Mouse (Mus musculus) heart, postnatal 0 days (tissue): ENCODE measurements at regions not wholly inside any gene's neighbourhood (a gene's known extent, or its start where the extent isn't known, plus 50 kb on each side); places are given as distances from the start of the nearest gene placed in this dataset.

Experiments
- ATAC-seq: fragments of 200-750 bp; cut with Nextera tagmentation; 2 replicates; pipeline ENCODE4 v1.8.0; 2017; ENCODE audit warnings: low read depth, moderate number of reproducible peaks, moderate library complexity; ENCODE audit not compliant: insufficient read depth
- DNase-seq: peaks from one replicate; pipeline ENCODE4 v3.0.0-alpha.2; 2016; ENCODE audit warnings: low spot score
- H3K27ac ChIP-seq: fragments of 300-500 bp; sonication (generic); 2 replicates; pipeline ENCODE4 v1.5.1; 2014; ENCODE audit warnings: low read depth, mild to moderate bottlenecking
- H3K27me3 ChIP-seq: fragments of 300-500 bp; sonication (generic); 2 replicates; pipeline ENCODE4 v1.6.1; 2014; ENCODE audit warnings: low read length, mixed read lengths; ENCODE audit not compliant: control insufficient read depth, insufficient read depth
- H3K36me3 ChIP-seq: fragments of 300-500 bp; sonication (generic); replicated peaks from 2 replicates; pipeline ENCODE4 v1.6.1; 2014; ENCODE audit warnings: low read length, mixed read lengths; ENCODE audit not compliant: control insufficient read depth, insufficient read depth
- H3K4me1 ChIP-seq: fragments of 300-500 bp; sonication (generic); 2 replicates; pipeline ENCODE4 v1.6.1; 2014; ENCODE audit warnings: antibody characterized with exemption; ENCODE audit not compliant: control insufficient read depth, insufficient read depth
- H3K4me2 ChIP-seq: fragments of 300-500 bp; sonication (generic); 2 replicates; pipeline ENCODE4 v1.6.1; 2014; ENCODE audit warnings: low read depth, mild to moderate bottlenecking, low read length, moderate library complexity
- H3K4me3 ChIP-seq: fragments of 300-500 bp; sonication (generic); 2 replicates; pipeline ENCODE4 v1.5.1; 2014; ENCODE audit warnings: low read depth, low read length
- H3K9ac ChIP-seq: fragments of 300-500 bp; sonication (generic); replicated peaks from 2 replicates; pipeline ENCODE4 v1.6.1; 2014; ENCODE audit warnings: low read depth, low read length, mixed read lengths
- H3K9me3 ChIP-seq: fragments of 300-500 bp; sonication (generic); replicated peaks from 2 replicates; pipeline ENCODE4 v1.6.1; 2016; ENCODE audit warnings: low read length; ENCODE audit not compliant: control insufficient read depth
- CTCF ChIP-seq: IDR thresholded peaks from 2 replicates; pipeline ENCODE4 v1.5.1; 2016; ENCODE audit warnings: antibody characterized with exemption, control low read depth, low read depth
- EP300 ChIP-seq: IDR thresholded peaks from 2 replicates; pipeline ENCODE4 v1.6.1; 2016; ENCODE audit warnings: antibody characterized with exemption, low read depth
- WGBS: fragments of 180-500 bp; shearing (Covaris S2); extraction: QIAGEN DNeasy Blood & Tissue Kit; methylation state at CpG from one replicate; pipeline ENCODE4 v1.1.7; 2014; 5-methylcytosine and 5-hydroxymethylcytosine counted together

- H3K9me3 ChIP-seq, result no peaks in the 10 kb centered on the region
- no peak overlapping the region for H3K4me3 ChIP-seq
- no peaks in the 10 kb centered on the region for H3K36me3 ChIP-seq
- peaks cover 16% of the 10 kb centered on the region for H3K4me1 ChIP-seq
- no peak overlapping the region for H3K4me2 ChIP-seq
- H3K27ac ChIP-seq, result no peak overlapping the region
- DNase-seq, result no peak
- no peaks in the 10 kb centered on the region for H3K27me3 ChIP-seq
- TF ChIP-seq EP300 (no peak), CTCF (no peak)
- ATAC-seq, result no peak
- H3K9ac ChIP-seq, result no peak overlapping the region
- WGBS, result 57% methylated on average over 8 of the region's 8 CpGs
These were observed 129.7 kb upstream of the Jade1 start for GRCm38 (mm10) chr3:41425863-41426262.

GRCm38 (mm10) chr3:41424142-41424939 lies 131.2 kb upstream of the Jade1 start:
- no peak overlapping the region for H3K27ac ChIP-seq
- no peak overlapping the region for H3K4me2 ChIP-seq
- no peak overlapping the region for H3K4me3 ChIP-seq
- peaks cover 9% of the 10 kb centered on the region; the same call in 1 of the 2 replicates for H3K4me1 ChIP-seq
- no peaks in the 10 kb centered on the region for H3K36me3 ChIP-seq
- 35% methylated on average over 10 of the region's 10 CpGs for WGBS
- DNase-seq (no peak), ATAC-seq (no peak)
- no peaks in the 10 kb centered on the region for H3K27me3 ChIP-seq
- H3K9ac ChIP-seq, result no peak overlapping the region
- TF ChIP-seq CTCF, result no peak
- TF ChIP-seq EP300, result no peak
- H3K9me3 ChIP-seq, result no peaks in the 10 kb centered on the region

DNA sequence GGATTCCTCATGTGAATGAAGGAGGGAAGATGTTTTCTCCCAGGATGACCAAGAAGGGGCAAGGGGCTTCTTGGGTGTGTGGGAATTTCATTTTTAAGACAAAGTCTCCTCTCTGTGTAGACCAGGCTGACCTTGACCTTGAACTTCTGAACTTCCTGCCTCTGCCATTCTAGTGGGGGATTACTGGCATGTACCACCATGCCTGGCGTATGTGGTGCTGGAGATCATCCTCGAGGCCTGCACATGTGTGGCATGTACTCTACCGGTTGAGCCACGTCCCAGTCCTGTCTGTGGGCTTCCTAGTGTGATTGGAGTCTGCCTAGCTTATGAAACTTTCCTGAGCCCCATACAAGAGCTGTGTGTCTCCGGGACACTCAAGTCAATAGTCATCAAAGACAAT lies 131.9 kb upstream of the Jade1 start:
- ATAC-seq, result no peak
- Histone ChIP-seq H3K9ac (no peak overlapping the region), H3K36me3 (no peaks in the 10 kb centered on the region), H3K27ac (no peak overlapping the region), H3K27me3 (no peaks in the 10 kb centered on the region), H3K9me3 (no peaks in the 10 kb centered on the region), H3K4me2 (no peak overlapping the region), H3K4me1 (peaks cover 9% of the 10 kb centered on the region; the same call in 1 of the 2 replicates), H3K4me3 (no peak overlapping the region)
- DNase-seq, result no peak
- TF ChIP-seq EP300, result no peak
- no peak for TF ChIP-seq CTCF
- WGBS, result 71% methylated on average over 5 of the region's 5 CpGs

DNA sequence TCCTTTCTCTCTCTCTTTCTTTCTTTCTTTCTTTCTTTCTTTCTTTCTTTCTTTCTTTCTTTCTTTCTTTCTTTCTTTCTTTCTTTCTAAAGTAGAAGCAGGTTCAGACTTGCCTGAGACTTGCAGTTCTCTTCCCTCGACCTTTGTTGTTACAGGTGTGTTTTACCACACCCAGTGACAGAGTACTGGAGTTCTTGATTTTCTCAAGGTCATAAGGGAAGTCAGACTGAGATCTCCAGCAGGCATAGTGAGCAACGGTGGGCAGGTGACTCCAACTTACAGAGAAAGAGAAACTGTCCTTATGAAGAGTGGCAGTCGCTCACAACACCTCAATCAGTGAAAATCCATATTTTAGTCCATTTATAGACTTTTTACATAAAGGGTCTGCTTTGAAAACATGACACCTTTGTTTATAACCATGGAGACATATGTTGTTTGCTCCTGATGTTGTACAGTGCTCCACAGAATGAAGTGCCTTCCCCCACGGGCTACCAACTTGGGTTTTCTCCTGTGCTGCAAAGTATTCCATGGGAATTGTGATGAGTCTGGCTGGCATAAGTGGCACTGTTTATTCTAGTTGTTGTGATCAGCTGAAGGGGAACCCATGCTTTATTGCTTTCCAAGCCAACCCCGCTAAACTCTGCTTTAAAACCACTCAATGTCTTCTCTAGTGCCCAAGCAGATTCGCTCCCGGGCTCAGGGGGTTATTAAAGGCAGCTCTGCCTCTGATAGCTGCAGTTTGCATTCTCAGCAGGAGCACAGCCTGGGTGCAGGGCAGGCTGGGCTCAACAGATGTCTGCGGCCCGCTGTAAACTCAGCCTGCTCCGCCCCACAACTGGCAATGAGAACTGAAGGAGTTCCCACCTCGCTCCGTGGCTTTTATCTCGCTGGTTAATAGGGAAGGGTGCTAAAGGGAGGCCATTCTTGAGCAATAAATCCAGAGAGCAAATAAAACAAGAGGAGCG lies 132.6 kb upstream of the Jade1 start:
- peaks cover 9% of the 10 kb centered on the region; the same call in 1 of the 2 replicates for H3K4me1 ChIP-seq
- 33% methylated on average over 14 of the region's 14 CpGs for WGBS
- no peak overlapping the region for H3K27ac ChIP-seq
- no peaks in the 10 kb centered on the region for H3K36me3 ChIP-seq
- DNase-seq (no peak), ATAC-seq (0 out of 2 replicates have a peak, but pooled peaks have one; percentile 39)
- TF ChIP-seq EP300 (no peak), CTCF (no peak)
- no peak overlapping the region for H3K4me2 ChIP-seq
- no peak overlapping the region for H3K9ac ChIP-seq
- H3K27me3 ChIP-seq, result no peaks in the 10 kb centered on the region
- H3K4me3 ChIP-seq, result no peak overlapping the region
- H3K9me3 ChIP-seq, result no peaks in the 10 kb centered on the region

DNA sequence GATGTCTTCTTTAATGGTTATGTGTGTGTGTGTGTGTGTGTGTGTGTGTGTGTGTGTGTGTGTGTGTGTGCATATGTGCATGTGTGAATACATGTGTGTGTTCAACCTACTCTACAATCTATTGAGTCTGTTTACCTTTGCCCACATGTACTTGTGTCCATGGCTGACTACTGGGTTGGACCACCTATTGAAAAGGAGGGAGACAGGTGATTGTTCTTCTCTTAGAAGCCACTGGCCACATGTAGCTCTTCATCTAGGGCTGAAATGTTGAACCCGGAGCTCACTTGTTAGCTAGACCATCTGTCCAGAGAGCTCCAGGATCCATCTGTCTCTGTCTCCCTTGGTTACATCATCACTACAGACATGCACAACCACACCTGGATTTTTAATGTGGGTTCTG lies 141.8 kb upstream of the Jade1 start:
- DNase-seq, result no peak
- WGBS, result 88% methylated on average over 1 of the region's 1 CpGs
- Histone ChIP-seq H3K36me3 (no peaks in the 10 kb centered on the region), H3K27ac (no peak overlapping the region), H3K9ac (no peak overlapping the region), H3K27me3 (no peaks in the 10 kb centered on the region), H3K9me3 (no peaks in the 10 kb centered on the region), H3K4me3 (no peak overlapping the region), H3K4me1 (0 out of 2 replicates have a peak, but pooled peaks cover 7% of the 10 kb centered on the region), H3K4me2 (no peak overlapping the region)
- TF ChIP-seq CTCF, result no peak
- no peak for TF ChIP-seq EP300
- no peak for ATAC-seq
